Mouse (Mus musculus): Measurements from ENCODE around the gene Ubc. TPM values are rescaled to one million over a fixed set of nuclear protein-coding genes. Genes with fewer than 3 reads are reported as not detected.

The Ubc gene
- polyA plus RNA-seq, 1 experiment: 168 TPM

GRCm38 (mm10) chr5:125364851-125365429, 25.1 kb downstream of the Ubc start:
- 75% methylated on average over 4 of the region's 4 CpGs for WGBS
- TF ChIP-seq CTCF (IDR thresholded peaks at IDR 0.05; ENCODE audit: control insufficient read depth, insufficient read depth, low read length): no peak
- H3K4me1 ChIP-seq (ENCODE audit: control insufficient read depth, insufficient read depth, low read length): peaks cover 3% of the 10 kb centered on the region; the same call in 1 of the 2 replicates

GRCm38 (mm10) chr5:125363894-125364293, 26.1 kb downstream of the Ubc start:
- no peak for TF ChIP-seq CTCF (IDR thresholded peaks at IDR 0.05; ENCODE audit: control insufficient read depth, insufficient read depth, low read length)
- TF ChIP-seq POLR2A (IDR thresholded peaks at IDR 0.05; ENCODE audit: borderline replicate concordance, control insufficient read depth, low read depth, low read length): no peak
- Histone ChIP-seq H3K4me1 (ENCODE audit: control insufficient read depth, insufficient read depth, low read length) (peaks cover 3% of the 10 kb centered on the region; the same call in 1 of the 2 replicates), H3K27ac (ENCODE audit: control insufficient read depth, insufficient read depth, low read depth, low read length, poor library complexity) (no peak overlapping the region), H3K4me3 (replicated peaks; ENCODE audit: control insufficient read depth, low read depth, low read length) (no peak overlapping the region)
- WGBS: 41% methylated on average over 7 of the region's 7 CpGs

More at GRCm38 (mm10) chr5:125364851-125365429, 25.1 kb downstream of the Ubc start:
- no peak overlapping the region for H3K27ac ChIP-seq (ENCODE audit: control insufficient read depth, insufficient read depth, low read depth, low read length, poor library complexity)
- no peak overlapping the region for H3K4me3 ChIP-seq (replicated peaks; ENCODE audit: control insufficient read depth, low read depth, low read length)

GRCm38 (mm10) chr5:125360981-125361510, 29.0 kb downstream of the Ubc start:
- H3K27ac ChIP-seq (ENCODE audit: control insufficient read depth, insufficient read depth, low read depth, low read length, poor library complexity): no peak overlapping the region
- no peak for TF ChIP-seq POLR2A (IDR thresholded peaks at IDR 0.05; ENCODE audit: borderline replicate concordance, control insufficient read depth, low read depth, low read length)
- TF ChIP-seq CTCF (IDR thresholded peaks at IDR 0.05; ENCODE audit: control insufficient read depth, insufficient read depth, low read length): no peak
- 64% methylated on average over 16 of the region's 16 CpGs for WGBS

GRCm38 (mm10) chr5:125360566-125360965, 29.4 kb downstream of the Ubc start:
- no peak overlapping the region for H3K4me3 ChIP-seq (replicated peaks; ENCODE audit: control insufficient read depth, low read depth, low read length)
- no peak overlapping the region for H3K27ac ChIP-seq (ENCODE audit: control insufficient read depth, insufficient read depth, low read depth, low read length, poor library complexity)
- H3K4me1 ChIP-seq (ENCODE audit: control insufficient read depth, insufficient read depth, low read length): no peaks in the 10 kb centered on the region
- WGBS: 74% methylated on average over 9 of the region's 9 CpGs
- TF ChIP-seq POLR2A (IDR thresholded peaks at IDR 0.05; ENCODE audit: borderline replicate concordance, control insufficient read depth, low read depth, low read length) (no peak), CTCF (IDR thresholded peaks at IDR 0.05; ENCODE audit: control insufficient read depth, insufficient read depth, low read length) (no peak)

More at GRCm38 (mm10) chr5:125360981-125361510, 29.0 kb downstream of the Ubc start:
- H3K4me1 ChIP-seq (ENCODE audit: control insufficient read depth, insufficient read depth, low read length): no peaks in the 10 kb centered on the region
- no peak overlapping the region for H3K4me3 ChIP-seq (replicated peaks; ENCODE audit: control insufficient read depth, low read depth, low read length)

GRCm38 (mm10) chr5:125358270-125358608, 31.8 kb downstream of the Ubc start:
- 4% methylated on average over 5 of the region's 5 CpGs for WGBS
- peak overlapping the region; percentile 46; the same call in 1 of the 2 replicates for H3K27ac ChIP-seq (ENCODE audit: control insufficient read depth, insufficient read depth, low read depth, low read length, poor library complexity)

GRCm38 (mm10) chr5:125357543-125358269, 32.3 kb downstream of the Ubc start:
- TF ChIP-seq CTCF (IDR thresholded peaks at IDR 0.05; ENCODE audit: control insufficient read depth, insufficient read depth, low read length) (no peak), POLR2A (IDR thresholded peaks at IDR 0.05; ENCODE audit: borderline replicate concordance, control insufficient read depth, low read depth, low read length) (no peak)
- 35% methylated on average over 12 of the region's 12 CpGs for WGBS
- H3K4me1 ChIP-seq (ENCODE audit: control insufficient read depth, insufficient read depth, low read length): no peaks in the 10 kb centered on the region
- peak overlapping the region; percentile 5 for H3K4me3 ChIP-seq (replicated peaks; ENCODE audit: control insufficient read depth, low read depth, low read length)
- H3K27ac ChIP-seq (ENCODE audit: control insufficient read depth, insufficient read depth, low read depth, low read length, poor library complexity): peak overlapping the region; percentile 46

More at GRCm38 (mm10) chr5:125358270-125358608, 31.8 kb downstream of the Ubc start:
- peak overlapping the region; percentile 5 for H3K4me3 ChIP-seq (replicated peaks; ENCODE audit: control insufficient read depth, low read depth, low read length)
- TF ChIP-seq POLR2A (IDR thresholded peaks at IDR 0.05; ENCODE audit: borderline replicate concordance, control insufficient read depth, low read depth, low read length) (no peak), CTCF (IDR thresholded peaks at IDR 0.05; ENCODE audit: control insufficient read depth, insufficient read depth, low read length) (no peak)
- H3K4me1 ChIP-seq (ENCODE audit: control insufficient read depth, insufficient read depth, low read length): no peaks in the 10 kb centered on the region

GRCm38 (mm10) chr5:125355650-125356049, 34.4 kb downstream of the Ubc start:
- no peak overlapping the region for H3K4me3 ChIP-seq (replicated peaks; ENCODE audit: control insufficient read depth, low read depth, low read length)
- peaks cover 2% of the 10 kb centered on the region; the same call in 1 of the 2 replicates for H3K4me1 ChIP-seq (ENCODE audit: control insufficient read depth, insufficient read depth, low read length)
- TF ChIP-seq CTCF (IDR thresholded peaks at IDR 0.05; ENCODE audit: control insufficient read depth, insufficient read depth, low read length): no peak
- no peak for TF ChIP-seq POLR2A (IDR thresholded peaks at IDR 0.05; ENCODE audit: borderline replicate concordance, control insufficient read depth, low read depth, low read length)
- WGBS: 55% methylated on average over 7 of the region's 7 CpGs
- no peak overlapping the region for H3K27ac ChIP-seq (ENCODE audit: control insufficient read depth, insufficient read depth, low read depth, low read length, poor library complexity)

- no peak overlapping the region for H3K4me3 ChIP-seq (replicated peaks; ENCODE audit: control insufficient read depth, low read depth, low read length)
- peaks cover 2% of the 10 kb centered on the region; the same call in 1 of the 2 replicates for H3K4me1 ChIP-seq (ENCODE audit: control insufficient read depth, insufficient read depth, low read length)
- H3K27ac ChIP-seq (ENCODE audit: control insufficient read depth, insufficient read depth, low read depth, low read length, poor library complexity): no peak overlapping the region
- WGBS: 78% methylated on average over 7 of the region's 7 CpGs
- TF ChIP-seq POLR2A (IDR thresholded peaks at IDR 0.05; ENCODE audit: borderline replicate concordance, control insufficient read depth, low read depth, low read length): no peak
- no peak for TF ChIP-seq CTCF (IDR thresholded peaks at IDR 0.05; ENCODE audit: control insufficient read depth, insufficient read depth, low read length)
These were observed 35.0 kb downstream of the Ubc start for GRCm38 (mm10) chr5:125354885-125355492.
